Mouse (Mus musculus): ENCODE measurements around the gene Atr. TPM values are rescaled to one million over a fixed set of nuclear protein-coding genes. Genes with fewer than 3 reads are reported as not detected.

The Atr gene
- 8.7 and 10.2 TPM in 2 replicates for polyA plus RNA-seq (2012; rRNA removed)

GRCm38 (mm10) chr9:95857414-95858026 is at the start of gene Atr:
Atr (plus strand) TSS chr9:95857597.
- DNase-seq (ENCODE audit: low spot score), result peak; percentile 88

- no peak for DNase-seq (ENCODE audit: low spot score)
These were observed 47.8 kb upstream of the Atr start for GRCm38 (mm10) chr9:95809596-95809995.

DNA sequence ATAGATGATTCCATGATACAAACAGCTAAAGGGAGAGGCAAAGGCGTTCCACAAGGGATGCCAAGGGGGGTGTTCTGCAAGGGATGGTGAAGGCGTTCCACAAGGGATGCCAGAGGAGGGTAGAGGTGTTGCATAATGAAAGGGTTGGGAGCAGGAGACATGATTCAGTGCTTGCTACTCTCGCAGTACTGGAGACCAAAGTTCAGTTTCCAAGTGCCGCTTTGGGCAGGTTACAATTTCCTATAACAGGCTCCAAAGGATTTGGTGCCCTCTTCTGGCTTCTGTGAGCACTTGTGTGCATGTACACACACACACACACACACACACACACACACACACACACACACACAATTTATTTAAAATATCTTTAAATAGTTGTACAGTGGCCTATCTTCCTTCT is 45.6 kb upstream of the Atr start:
- no peak for DNase-seq (ENCODE audit: low spot score)

DNA sequence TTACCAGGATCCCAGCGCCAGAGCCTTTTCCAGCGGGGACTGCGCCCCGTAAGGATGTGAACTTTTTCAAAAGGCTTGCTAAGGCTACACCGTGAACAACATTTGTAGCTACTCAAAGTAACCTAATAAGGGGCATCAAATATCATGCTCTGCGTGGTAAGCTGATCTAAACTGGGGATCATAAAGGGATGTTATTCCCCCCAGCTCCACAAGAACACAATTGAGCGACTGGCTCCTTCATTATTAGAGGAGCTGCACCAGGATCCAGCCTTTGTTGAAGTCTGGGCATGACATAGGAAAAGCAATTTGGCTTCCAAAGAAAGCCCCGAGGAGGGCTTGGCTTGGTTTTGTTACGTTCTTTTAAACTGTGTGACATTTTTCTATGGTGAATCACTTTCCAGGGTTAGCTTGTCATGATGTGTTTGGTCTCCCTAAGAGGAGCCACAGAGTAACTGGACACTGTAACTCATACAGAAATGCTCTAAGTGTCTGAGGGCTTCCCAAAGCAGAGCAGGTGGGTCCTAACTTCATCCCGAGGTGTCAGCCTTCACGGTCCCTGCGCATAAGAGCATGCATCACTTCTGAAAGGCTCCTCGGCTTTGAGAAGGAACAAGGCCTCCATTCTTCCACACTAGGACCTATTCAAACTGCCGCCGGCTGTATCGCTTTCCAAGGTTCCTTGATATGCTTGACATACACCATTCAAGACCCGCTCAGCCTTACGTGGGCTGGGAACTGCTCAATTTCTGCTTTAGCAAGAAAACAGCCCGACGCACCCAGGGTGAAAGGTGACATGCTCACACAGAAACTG is 43.5 kb upstream of the Atr start:
- DNase-seq (ENCODE audit: low spot score), result no peak

- no peak for DNase-seq (ENCODE audit: low spot score)
These were observed 42.3 kb upstream of the Atr start for GRCm38 (mm10) chr9:95815015-95815673.

- DNase-seq (ENCODE audit: low spot score), result no peak
These were observed 41.7 kb upstream of the Atr start for GRCm38 (mm10) chr9:95815706-95816105.

DNA sequence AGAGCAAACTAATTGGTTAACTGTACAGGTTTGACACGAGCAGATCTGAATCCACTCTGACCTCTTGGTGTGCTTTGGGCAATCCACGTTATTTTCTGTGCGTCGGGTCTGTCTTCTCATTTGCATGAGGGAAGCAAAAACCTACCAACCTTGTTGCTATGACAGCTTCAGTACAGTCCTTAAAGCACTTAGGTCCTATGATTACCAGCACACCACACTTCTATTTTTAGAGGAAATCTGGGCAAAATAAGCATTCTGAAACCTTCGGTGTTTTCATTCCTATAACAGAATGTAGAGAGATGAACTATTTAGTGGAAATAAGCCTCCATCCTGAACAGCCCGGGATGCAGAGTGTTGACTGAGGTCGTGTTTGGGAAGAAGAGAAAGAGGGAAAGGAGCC is 34.9 kb upstream of the Atr start:
- no peak for DNase-seq (ENCODE audit: low spot score)

- DNase-seq (ENCODE audit: low spot score), result no peak
These were observed 29.8 kb upstream of the Atr start for GRCm38 (mm10) chr9:95827565-95827964.

DNA sequence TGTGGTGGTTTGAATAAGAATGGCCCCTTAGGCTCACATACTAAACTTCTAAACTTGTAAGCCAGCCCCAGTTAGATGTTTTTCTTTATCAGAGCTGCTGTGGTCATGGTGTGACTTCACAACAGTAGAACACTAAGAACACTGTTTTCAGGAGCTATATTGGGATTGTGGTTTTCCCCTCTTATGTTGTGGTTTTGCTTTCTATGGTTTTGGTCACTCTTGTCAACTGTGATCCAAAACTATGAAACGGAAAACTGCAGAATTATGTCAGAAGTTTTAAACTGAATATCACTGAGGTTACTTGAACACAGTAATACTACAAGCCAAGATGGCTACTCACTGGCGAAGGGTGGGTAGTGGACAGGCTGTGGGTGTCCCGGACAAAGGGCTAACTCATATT is 24.6 kb upstream of the Atr start:
- DNase-seq (ENCODE audit: low spot score), result no peak

GRCm38 (mm10) chr9:95834799-95835198 is 22.6 kb upstream of the Atr start:
- no peak for DNase-seq (ENCODE audit: low spot score)

DNA sequence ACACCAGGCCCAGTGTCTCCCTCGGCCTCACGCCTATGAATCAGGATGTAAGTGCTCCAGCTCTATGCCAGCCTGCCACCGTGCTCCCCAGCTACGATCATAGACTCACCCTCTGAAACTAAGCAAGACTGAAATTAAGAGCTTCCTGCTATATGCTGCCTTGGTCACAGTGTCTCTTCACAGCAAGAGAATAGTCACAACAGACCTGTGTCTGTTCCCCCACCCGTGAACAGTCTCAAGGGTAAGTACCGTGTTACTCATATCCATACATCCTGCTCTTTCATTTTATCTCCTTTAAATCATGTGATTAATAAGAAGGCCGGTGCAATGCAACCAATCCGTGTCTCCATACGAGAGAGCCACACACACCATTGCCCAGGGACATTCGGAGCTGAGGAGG is 21.7 kb upstream of the Atr start:
- no peak for DNase-seq (ENCODE audit: low spot score)

DNA sequence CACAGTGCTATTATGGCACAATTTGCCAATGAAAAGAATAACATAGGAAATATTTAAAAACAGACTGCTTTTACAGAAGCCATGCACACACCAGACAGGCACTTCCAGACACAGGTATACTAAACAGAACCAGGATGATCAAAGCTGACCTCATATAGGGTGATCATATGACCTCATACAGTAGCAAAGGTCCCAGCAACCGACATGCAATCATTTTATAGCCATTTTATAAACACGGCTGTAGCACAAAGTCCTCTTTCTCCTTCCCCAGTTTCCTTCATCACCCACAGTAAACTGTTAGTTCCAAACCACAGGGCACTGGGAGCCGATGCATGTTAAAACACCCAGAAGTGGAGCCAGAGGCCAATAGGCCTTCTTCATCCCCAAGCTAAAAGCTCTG is 18.0 kb upstream of the Atr start:
- no peak for DNase-seq (ENCODE audit: low spot score)

DNA sequence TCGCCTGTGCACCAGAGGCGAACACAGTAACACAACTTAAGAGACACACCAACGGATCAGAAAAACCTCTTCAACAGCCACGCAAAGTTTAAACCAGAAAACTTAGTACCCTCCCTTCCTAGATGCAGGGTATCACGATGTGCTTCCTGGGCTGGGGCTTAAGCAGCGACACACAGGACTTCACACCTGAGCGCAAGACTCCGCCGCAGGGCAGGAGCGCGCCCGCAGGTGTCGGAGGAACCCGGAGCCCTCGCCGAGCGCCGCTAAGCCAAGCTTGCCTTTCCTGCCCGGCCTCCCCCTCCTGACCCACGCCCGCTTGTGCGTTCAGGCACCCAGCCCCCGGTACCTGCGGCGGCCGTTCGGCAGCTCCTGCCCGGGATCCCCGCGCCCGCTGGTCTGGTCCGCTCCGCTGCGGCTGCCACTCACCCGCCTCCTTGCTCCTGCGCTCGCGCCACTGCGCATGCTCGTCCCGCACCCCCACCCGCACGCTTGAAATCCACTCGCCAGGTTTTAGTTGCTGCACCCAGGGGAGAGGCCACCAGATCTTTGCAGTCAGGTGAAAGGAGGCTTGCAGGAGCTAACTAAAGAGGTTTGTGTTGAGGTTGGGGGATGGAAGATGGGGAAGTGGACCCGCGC is 12.5 kb upstream of the Atr start, which contains the start of gene Pls1:
TSS of gene Pls1 (minus strand) at position 487 of the 636 bp plus-strand sequence.
- peak; percentile 86 for DNase-seq (ENCODE audit: low spot score)

DNA sequence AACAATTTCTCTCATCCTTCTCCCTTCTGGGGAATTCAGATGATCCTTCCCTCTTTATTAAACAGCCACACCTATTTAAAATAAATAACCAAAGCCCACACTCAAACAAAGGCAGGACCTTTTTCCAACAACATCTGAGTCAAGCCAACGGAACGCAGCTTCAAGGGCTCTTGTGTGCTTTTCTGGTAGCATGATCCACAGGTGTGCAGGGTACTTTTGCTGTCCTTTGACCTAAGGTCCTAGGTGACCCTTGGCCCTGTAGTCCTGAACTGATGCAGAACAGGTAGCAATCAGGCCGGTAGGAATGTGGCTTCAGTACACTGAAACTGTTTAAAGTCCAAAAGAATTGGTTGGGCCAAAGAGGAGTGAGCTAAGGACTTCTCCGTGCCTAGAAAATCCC is 11.7 kb upstream of the Atr start:
- DNase-seq (ENCODE audit: low spot score), result no peak

GRCm38 (mm10) chr9:95851671-95852070 is 5.7 kb upstream of the Atr start:
- DNase-seq (ENCODE audit: low spot score), result no peak

DNA sequence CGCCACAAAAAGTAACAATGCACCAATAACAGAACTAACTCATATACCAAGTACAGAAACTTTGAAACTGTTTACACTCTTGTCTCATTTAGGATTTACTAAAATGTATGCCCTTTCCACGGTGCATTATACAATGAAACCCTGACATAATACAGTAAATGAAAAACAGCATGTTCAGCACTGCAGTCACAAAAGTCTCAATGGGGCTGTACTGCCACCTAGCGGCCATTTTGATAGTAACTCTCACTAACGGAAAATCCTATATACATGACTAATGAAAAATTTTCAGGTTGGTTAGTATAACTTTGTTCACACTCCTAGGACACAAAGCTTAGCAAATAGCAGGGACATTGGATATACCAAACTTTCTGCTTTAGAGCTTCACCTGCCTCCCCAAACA is 4.5 kb upstream of the Atr start:
- peak; percentile 36 for DNase-seq (ENCODE audit: low spot score)

GRCm38 (mm10) chr9:95854891-95855290 is 2.5 kb upstream of the Atr start:
- no peak for DNase-seq (ENCODE audit: low spot score)

DNA sequence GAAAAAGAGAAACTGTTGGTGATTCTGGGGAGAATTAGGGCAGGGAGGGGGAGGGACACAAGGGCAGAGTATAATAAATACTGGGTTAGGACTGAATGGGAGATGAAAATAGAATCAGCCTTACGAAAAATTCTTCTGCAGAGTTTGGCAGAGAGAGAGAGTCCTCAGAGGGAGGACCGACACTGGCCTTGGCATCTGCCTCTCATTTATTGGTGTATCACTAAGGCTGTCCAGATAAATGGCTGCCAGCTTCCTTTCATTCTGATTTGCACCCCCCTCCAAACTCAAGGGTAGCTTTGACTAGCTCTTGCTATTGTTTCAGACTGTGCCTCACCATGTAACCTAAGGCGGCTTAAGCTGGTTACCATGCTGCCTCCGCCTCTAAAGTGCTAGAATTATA is 1.4 kb upstream of the Atr start:
- DNase-seq (ENCODE audit: low spot score), result no peak

- no peak for DNase-seq (ENCODE audit: low spot score)
These were observed 702 bp downstream of the Atr start for GRCm38 (mm10) chr9:95858027-95858570.

DNA sequence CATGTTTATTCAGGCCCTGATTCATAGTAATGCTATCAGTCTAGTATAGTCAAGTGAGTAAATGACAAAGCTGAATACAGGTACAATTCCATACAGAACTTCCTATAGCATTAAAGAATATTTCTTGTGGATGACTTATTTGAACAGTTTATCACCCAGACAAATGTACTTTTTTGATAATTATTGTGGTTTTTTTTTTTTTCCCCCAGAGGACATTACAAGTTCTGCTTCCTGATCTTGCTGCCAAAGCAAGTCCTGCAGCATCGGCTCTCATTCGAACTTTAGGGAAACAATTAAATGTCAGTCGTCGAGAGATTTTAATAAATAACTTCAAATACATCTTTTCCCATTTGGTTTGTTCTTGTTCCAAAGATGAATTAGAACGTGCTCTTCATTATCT is 20.8 kb downstream of the Atr start:
- DNase-seq (ENCODE audit: low spot score), result no peak

DNA sequence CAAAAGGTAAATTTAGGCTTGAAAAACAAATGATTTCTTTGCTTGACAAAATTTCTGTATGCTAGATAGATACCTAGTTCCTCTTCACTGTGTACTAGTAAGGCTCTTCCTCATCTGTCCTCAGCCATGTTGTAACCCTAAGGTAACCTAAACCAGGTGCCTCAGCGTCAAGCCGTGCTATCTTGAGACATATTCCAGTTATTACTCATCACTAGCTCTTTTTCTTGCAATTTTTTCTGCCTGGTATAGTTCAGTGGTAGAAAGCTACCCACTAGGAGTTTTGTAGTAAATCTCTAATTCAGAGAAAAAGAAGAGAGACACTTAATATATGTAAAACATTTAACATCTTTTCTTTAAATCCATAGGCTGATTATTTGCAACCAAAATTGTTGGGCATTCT is 25.4 kb downstream of the Atr start:
- DNase-seq (ENCODE audit: low spot score), result no peak

DNA sequence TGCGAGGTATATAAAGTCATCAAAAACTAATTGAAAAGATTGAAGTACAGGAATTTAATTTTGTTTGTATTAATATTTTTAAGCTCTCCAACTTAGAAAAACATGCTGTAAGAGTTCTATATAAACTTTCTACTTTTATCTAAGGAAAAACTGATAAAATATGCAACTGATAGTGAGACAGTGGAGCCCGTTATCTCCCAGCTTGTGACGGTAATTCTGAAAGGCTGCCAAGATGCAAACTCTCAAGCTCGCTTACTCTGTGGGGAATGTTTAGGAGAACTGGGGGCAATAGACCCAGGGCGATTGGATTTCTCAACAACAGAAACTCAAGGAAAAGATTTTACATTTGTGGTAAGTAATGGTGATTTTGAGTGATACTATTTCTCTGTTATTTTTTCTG is 40.0 kb downstream of the Atr start:
- DNase-seq (ENCODE audit: low spot score), result no peak

Measured in urinary bladder, adult 2 months (tissue).